Mouse (Mus musculus) right cerebral cortex, adult 18-20 months (tissue): ENCODE results near the gene Kdr.

Experiments
- DNase-seq: peaks from one replicate; pipeline ENCODE4 v3.0.0; 2022; ENCODE audit warnings: mixed read lengths

Kdr gene

DNA sequence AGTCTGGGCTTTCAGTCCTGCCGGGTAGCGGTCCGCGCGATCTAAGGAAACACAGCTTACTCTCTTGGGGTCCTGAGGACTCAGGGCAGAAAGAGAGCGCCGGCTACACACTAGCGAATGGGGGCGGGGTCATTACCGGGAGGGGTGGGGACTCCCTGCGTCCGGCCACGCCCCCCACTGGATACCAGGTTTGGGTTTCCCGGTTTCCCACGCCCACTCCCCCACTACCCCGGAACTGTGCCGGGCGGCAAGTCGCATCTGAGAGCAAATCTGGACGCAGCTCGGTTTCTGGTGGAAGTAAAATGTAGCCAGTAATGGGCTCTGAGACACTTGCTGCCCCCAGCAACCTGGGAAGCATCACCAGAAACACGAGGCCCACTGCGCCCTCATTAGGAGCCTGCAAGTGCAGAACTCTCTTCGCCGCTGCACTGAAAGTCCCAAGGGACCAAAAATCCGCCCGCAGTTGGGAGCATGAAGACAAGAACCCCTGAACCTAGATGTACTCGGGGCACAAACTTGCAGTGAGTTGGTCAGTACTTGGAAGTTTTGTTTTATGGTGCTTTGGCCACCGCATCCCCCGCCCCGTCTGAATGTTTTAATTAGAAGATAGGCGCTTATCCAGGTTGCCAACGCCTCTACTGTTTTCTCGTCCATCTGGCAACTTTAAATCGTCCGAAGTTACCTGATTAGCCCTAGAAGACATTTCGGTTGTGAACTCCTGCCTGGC lies at the start of gene Kdr:
Gene Kdr, minus strand, starts transcription at position 85 of the 727 bp plus-strand sequence.
- peak; percentile 11 for DNase-seq

DNA sequence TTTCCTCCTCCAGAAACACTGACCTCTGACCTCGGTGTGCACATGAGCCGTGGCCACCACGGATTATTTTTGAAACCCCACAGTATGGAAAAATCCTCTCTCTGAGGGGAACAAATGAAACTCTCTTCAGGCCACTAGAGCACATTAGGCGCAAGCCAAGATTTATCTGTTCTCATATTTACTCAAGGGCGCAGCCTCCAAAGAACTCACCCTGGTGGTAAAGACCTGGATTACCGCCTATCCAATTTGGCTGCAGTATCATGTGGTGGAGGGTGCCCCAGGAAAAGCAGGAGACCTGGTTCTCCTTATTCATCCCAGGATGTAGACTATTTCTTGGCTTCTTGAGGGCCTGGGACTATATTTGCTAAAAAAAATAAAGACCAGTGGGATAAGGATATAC lies 48.5 kb upstream of the Kdr start:
- no peak for DNase-seq

DNA sequence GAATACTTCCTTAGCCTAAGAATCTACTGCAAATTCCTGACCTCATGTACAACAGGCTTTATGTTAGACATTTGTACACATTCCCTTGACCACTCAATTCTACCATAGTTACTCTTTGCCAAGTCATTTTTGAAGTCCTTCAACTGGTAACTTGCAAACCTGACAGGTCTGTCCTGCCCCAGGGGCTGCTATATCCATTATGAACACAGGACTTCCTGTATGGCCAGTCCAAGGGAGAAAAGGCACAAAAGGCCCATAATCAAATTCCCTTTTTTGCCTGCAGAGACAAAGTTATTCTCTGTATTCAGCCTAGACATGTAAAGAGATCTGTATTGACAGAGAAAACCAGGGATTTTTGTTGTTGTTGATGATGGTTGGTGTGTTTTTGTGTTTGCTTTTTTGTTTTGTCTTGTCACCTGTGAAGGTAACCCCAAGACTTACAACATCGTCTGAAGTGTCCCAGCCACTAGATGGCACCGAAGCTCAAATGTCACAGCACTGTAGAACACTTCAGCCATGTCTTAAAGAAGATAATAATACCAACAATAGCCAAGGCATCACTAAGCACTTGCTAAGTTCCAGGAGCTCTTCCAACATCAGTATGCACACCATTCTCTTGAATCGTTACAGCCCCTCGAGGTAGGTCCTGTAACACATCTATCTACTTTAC lies 47.9 kb upstream of the Kdr start:
- DNase-seq = peak; percentile 14

DNA sequence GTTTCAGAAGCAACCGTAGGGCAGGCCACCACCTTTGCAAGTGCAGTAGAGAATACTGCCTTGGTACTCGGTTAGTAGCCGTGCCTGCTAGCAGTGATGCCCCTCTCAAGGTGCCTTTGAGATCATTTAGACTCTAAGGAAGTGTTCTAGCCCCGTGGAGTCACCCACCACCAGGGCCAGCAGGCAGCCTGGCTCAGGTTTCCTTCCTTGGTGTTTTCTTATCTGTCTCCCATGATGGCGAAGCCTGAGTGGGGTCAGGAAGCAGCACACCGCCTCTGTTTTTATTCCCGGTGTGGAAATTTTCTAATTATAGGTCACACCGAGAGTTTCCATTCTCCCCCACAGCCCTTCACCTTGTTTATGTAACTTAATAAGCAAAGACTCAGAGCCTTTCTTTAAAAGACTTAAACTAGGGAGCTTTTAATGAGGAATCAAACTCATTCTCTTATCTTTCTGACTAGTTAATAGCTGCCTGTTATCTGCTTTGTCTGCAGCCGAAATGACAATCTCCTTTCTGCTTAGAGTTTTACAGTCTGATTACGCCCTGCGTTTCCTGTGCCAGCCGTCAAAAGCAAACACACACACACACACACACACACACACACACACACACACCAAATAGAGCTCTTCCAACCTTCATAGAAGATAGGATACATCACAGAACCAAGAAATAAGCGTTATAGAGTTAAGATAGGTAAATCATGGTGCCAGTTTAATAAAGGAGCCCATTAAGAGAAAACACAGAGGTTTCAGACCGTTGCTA lies 44.9 kb upstream of the Kdr start:
- DNase-seq = no peak

DNA sequence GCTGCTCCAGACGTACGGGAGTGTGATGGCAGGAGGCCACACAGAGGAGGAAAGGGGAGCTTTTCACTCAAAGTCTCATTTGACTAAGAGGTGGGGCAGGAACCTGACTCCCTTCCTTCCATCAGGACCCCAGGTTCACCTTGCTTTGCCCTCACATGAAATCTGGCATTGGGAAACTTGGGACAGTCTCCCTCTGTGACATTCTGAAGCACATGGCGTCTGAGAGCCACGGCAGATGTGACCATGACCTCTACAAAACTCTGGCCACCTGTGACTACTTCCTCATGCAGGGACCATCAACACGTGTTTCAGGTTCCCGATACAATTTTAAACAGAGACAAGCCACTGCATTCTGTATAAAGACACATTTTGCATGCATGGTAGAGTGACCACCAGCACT lies 44.2 kb upstream of the Kdr start:
- DNase-seq = no peak

DNA sequence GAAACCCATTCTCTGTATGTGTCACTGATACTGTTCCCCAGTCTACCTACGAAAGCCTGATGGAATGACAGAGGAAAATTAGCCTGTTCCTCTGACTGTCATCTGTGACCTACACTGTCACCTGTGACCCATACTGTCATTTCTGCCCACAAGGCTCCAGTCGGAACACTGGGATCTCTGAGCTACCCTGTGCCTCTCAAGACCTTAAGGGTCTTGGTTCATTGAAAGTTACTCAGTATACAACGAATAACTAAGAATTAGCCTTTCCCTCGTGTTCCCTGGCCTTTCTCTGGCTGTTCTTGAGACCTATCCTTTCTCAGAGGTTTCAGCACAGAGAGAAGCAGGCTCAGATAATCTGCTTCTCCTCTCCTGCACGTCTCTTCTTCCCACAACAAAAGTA lies 40.1 kb upstream of the Kdr start:
- no peak for DNase-seq

DNA sequence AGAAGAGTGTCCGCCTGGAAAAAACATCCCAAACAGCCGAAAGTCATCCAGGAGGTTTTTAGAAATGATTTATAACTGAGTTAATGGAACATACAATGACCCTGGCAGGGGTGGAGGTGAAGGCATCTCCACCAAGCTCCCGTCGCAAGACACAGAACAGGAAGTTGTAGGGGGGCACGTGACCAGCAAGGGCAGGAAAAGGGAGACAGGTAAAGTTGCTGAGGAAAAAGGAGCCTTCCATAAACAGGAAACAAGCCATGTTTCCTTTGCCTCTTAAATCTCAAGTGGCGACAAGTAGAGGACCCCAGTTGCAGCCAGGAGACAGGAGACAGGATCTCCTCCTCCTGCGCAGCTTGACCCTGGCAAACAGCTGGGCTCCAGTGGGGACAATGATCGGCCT lies 37.8 kb upstream of the Kdr start:
- no peak for DNase-seq

DNA sequence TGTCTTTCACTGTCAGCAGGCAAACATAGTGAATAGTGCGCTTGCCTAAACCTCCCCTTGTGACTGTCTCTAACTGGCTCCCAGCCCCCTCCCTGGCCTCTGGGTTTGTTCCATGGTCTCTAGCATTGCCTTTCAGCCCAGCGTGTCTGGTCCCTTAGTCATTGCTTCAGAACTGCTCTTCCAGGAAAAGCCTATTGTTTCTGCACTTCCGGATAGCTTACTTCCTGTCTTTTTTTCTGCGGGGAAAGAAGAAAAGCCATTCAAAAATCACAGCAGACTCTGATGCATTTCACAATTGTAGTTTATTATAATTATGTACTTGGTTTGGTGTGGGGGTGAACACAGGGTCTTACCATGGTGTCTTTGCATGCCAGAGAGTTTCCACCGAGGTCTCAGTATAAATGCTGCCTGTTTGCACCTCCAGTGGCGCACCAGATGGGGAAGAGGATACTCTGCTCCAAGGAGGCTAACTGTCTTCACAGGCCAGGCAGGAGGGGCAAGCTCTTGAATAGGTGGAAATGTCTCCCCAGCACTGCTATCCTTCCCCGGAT lies 35.7 kb upstream of the Kdr start:
- no peak for DNase-seq

DNA sequence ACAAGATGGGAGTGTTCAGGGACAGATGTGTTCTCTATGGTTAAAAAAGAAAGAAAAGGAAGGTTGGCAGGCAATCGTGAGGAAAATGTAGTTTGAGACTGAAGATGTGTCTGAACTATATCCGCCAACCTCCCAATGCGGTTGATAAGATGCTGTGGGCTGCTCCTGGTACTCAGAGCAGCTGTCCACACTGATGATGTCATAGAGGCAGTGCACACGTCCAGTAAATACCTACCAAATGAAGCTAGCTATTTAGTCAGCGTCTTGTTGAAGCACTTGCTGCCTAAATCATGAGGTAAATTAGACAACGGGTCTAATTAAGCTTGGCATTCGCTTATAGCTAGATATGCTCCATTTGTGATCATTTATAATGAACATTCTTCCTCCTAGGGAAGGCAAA lies 28.1 kb upstream of the Kdr start:
- no peak for DNase-seq

DNA sequence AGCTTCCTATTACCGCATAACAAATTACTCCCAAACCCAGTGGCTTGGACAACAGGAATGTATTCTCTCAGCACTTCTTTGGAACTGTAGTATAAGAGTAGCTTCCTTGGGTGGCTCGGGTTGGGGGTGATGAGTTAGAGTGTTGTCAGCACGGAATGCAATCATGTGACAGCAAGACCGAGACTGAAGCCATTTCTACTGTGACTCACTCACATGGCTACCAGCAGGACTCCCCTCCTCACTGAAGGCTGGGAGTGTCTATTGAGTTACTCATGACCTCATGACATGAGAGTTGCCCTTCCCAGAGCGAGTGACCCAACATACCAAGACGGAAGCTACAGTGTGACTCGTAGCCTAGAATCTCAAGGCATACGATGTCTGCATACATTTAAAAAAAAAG lies 12.0 kb upstream of the Kdr start:
- DNase-seq = no peak

DNA sequence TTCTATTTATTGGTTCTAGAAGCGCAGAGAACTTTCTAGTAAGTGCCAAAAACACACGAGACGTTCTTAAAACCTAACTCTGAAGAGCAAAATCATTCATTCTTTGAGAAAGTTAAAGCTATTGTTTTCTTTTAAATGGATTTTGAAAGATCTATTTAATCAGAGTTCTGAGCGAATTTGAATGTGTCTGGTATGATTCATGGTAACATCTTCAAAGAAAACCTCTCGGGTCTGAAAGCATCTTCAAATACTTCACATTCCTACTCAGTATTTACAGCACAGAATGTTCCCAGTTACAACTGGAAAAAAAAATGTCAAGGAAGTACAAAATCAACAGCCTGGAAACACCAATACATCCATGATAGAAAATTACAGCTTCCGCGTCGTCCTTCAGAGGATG lies 9.3 kb upstream of the Kdr start:
- DNase-seq = no peak

DNA sequence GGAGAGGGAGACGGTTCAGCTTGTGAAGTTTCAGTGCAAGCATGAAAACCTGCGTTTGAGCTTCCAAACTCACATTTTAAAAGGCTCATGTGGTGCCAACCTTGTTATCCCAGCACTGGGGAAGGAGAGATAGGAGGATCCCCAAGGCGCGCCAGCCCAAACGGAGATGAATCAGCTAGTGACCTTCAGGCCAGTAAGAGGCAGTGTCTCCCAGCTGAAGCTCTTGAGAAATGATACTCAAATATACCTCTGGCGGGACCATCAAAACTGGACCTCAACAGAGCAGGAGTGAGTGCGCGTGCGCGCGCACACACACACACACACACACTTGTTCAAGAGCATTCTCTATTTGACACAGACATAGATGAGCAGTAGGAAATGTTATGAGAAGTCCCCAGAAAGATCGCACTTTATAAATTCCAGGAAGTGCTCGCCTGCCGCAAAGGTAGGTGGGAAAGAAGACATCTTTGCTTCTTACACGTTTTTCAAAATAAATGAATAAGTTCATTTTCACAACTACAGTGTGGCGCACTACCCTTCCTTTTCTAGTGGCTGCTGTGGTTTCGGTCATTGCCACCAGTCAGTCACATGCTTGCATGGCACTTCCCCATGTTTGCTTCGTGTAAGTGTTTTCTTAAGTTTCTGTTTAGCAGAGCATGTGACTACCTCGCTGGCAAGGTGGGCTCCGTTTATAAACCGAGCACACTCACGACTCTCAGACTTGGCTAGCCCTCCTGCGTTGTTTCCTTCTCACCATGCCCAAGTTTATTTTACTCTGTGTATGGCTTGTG lies 2.5 kb upstream of the Kdr start:
- no peak for DNase-seq

DNA sequence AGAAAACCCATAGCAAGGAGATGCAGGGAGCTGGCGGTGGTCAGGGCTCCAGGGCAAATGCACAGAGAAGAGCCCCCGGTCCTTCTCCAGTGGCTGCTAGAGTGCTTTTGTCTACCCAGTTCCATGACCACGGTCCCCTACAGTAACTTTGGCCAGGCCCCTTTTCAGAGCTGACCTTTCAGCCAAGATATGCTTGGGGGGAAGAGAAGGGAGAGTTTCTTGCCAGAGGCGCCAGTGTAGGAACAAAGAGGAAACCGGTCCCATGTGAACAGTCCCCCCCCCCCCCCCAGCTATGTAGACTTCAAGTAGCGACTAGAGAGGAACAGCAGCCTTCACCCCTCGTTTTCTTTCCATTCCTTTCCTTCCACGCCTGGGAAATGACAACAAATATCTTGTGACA lies 850 bp upstream of the Kdr start:
- DNase-seq = no peak

DNA sequence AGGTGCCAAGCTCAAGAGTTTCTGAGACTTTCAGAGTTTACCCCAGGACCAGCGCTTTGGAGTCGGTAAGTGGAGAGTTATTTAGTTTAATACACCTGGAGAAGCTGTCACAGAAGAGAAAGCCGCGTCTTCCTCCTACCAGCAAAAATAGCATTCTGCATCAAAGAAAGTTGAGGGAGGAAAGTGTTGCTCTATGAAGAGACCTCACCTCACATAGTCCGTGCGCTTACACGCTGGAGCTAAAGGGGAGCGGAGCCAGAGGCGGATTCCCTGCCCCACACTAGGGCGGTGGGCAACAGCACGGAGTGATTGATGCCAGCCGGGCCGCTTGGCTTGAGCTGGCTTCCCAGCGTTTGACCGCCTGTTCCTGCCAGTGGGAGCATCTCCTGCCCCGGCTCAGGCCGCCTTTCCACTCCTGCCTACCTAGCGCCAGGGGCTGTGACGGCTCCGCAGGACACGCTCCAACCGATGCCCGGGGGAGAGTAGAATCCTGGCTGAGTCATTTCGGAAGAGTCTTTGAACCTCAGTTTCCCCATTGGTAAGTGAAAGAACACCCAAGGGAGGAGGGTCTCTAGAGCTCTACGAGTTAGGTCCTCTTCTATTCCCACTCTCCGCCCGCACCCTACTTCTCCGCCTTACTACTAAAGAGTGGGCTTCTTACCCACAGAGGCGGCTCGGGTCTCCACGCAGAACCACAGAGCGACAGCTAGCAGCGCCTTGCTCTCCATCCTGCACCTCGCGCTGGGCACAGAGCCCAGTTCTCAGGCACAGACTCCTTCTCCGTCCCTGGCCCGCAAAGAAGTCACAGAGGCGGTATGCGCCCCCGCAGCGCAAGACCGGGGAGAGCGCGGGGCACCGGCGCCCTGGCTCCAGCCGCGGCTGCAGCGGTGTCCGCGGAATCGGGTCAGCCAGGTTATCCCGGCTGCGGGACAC lies 551 bp downstream of the Kdr start:
- peak; percentile 54 for DNase-seq

DNA sequence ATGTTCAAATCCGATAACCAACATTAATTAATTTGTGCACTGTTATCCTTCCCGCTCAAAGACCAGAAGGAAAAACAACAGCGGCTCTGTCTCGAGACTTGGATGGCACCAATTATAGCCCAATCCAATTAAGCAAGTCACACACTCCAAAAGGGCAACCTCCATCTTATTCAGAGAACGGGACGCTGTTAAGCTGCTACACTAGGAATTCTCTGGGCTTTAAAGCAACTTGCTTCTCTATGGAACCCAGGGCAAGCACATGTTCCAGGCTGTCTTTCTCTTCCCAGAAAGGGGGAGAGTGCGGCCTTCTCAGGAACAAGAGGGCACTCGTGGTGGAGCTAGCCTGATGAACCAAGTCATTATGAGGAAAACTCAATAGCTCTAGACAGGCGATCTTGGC lies 1.6 kb downstream of the Kdr start:
- no peak for DNase-seq

DNA sequence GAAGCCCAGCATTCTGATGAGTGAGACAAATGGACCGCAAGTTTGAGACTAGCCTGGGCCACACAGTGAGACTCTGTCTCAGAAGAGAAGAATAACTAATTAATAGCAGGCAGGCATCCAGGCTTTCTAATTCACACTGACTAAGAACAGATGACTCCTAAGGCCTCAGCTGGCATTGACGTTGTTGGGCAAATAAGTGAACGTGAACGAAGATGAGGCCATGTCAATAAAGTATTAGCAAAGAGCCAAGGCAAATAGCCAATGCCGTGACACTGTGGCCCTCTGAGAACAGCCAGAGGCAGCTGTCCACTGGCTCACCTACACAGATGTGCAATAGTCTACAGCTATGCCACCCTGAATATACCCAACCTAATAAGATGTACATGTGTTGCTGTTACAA lies 2.9 kb downstream of the Kdr start:
- DNase-seq = no peak

DNA sequence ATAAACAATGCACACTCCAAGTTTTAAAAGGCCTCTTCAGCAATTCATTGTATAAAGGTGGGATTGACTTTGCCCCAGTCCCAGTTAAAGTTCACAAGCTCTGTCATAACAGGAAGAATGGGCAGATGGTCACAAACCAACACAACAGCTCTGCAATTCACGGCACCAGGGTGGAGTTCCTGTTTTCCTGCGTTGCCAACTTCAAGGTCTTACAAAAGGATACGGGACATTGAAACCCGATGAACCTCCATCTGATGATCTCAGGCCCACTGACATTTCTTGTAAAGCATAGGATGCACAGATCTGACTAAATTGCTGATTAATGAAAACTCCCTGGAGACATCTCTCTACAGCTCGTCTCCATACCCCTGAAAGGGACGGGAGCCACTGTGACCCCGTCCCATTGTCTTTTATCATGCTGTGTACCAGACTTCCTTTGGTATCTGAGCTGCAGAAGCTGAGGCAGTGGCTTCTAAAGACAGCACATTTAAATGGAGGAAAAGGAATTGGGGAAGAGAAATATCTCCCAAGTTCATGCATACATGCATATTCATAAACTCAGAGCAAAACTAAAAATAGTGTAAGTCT lies 3.6 kb downstream of the Kdr start:
- DNase-seq = no peak

DNA sequence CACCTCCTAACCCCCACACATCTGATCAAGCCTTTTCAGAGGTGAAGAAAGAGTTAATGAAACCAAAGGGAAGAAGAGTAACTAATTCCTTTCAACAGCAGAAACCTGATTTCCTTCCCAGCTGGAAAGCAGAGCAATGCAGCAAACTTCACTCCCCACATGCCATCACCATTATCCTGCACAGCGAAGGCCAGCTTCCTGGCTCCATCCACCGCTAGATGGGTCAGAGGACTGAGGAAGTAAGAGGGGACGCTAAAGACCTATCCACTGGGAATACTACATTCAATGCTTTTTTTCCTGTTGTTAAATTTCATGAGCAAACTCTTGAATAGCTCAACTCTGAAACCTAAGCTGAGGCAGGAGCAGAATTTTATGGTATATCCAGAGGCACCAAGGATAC lies 8.4 kb downstream of the Kdr start:
- DNase-seq = no peak

DNA sequence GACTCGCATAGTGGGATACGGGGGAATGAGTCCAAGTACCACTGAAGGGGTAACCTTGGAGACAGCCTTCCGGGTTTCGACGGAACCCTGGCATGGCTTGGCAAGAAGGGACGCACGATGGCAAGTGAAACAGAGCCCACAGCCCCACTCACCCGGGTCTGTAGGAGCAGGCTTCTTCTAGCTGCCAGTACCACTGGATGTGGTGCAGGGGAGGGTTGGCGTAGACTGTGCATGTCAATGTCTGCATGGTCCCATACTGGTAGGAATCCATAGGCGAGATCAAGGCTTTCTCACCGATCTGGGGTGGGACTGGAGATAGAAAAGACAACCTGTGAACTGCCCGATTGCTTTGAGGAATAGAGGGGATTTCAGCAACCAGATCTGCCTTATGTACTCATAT lies 15.7 kb downstream of the Kdr start:
- DNase-seq = no peak

DNA sequence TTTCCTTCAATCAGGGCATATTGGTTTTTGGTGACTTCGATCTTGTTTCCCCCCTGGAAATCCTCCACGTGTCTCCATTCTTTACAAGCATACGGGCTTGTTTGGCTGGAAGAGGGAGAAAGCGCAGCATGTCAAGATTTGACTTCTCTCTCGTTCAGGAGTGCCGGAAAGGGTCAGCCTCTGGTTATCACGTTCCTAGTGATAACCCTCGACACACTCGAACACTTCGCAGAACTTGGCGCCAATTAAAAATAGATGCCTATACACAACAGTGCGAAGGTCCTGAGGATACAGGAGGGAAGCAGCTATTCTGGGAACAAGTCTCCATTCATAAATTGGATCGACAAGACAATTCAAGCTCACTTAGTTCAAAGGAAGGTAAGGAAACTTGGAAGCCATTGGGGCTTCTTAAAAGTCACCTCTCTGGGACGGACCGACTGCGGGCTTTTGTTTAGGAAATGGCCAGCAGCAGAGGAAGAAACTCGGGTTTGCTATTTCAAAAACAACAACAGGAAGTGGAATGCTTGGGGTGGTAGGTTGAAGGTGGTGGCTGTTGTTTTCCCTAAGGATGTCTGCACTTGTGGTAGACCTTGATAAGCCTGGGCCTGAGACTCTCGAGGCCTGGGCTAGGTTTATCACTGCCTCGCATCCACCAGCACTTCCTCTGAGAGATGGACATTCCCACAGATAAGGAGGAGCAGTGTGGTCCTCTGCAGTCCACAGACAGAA lies 16.4 kb downstream of the Kdr start:
- no peak for DNase-seq

DNA sequence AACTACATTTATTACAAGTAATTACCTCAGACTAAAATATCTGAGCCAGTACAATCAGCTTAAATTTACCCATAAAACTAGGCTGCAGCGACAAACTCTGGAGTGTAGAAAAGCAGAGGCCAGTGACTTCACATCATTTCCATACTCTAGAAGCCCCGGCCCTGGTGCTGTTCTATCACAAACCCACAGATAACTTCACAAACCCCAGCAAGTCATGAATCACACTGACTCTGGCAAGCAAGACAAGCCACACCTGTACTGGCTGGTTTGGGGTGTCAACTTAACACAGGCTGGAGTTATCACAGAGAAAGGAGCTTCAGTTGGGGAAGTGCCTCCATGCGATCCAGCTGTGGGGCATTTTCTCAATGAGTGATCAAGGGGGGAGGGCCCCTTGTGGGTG lies 18.4 kb downstream of the Kdr start:
- no peak for DNase-seq
